Mouse (Mus musculus) lung, postnatal 0 days (tissue): Measurements from ENCODE around the gene Alg14. TPM values are rescaled to one million over a fixed set of nuclear protein-coding genes. Genes with fewer than 3 reads are reported as not detected.

ENCODE experiments used
- ATAC-seq: fragments of 200-750 bp; cut with Nextera tagmentation; 2 replicates; pipeline ENCODE4 v1.8.0; 2017; ENCODE audit warnings: moderate library complexity
- DNase-seq: peaks from one replicate; pipeline ENCODE4 v3.0.0-alpha.2; 2016; ENCODE audit warnings: low spot score
- H3K27ac ChIP-seq: fragments of 300-500 bp; sonication (generic); 2 replicates; pipeline ENCODE4 v1.5.1; 2014; ENCODE audit warnings: antibody characterized with exemption, mild to moderate bottlenecking, low read length, mixed read lengths
- H3K27me3 ChIP-seq: fragments of 300-500 bp; sonication (generic); replicated peaks from 2 replicates; pipeline ENCODE4 v1.6.1; 2014; ENCODE audit warnings: low read length, mixed read lengths; ENCODE audit not compliant: insufficient read depth
- H3K36me3 ChIP-seq: fragments of 300-500 bp; sonication (generic); 2 replicates; pipeline ENCODE4 v1.6.1; 2014; ENCODE audit warnings: low read length, mixed read lengths; ENCODE audit not compliant: insufficient read depth
- H3K4me1 ChIP-seq: fragments of 300-500 bp; sonication (generic); 2 replicates; pipeline ENCODE4 v1.6.1; 2014; ENCODE audit warnings: antibody characterized with exemption, low read depth, low read length, mixed read lengths; ENCODE audit not compliant: insufficient read depth
- H3K4me2 ChIP-seq: fragments of 300-500 bp; sonication (generic); replicated peaks from 2 replicates; pipeline ENCODE4 v1.6.1; 2014; ENCODE audit warnings: low read depth, mild to moderate bottlenecking, low read length, moderate library complexity, mixed read lengths
- H3K4me3 ChIP-seq: fragments of 300-500 bp; sonication (generic); 2 replicates; pipeline ENCODE4 v1.5.1; 2014; ENCODE audit warnings: low read depth, low read length
- H3K9ac ChIP-seq: fragments of 300-500 bp; sonication (generic); replicated peaks from 2 replicates; pipeline ENCODE4 v1.6.1; 2014; ENCODE audit warnings: low read depth, mild to moderate bottlenecking
- H3K9me3 ChIP-seq: fragments of 300-500 bp; sonication (generic); 2 replicates; pipeline ENCODE4 v1.6.1; 2016; ENCODE audit warnings: low read length, mixed read lengths
- CTCF ChIP-seq: IDR thresholded peaks from 2 replicates; pipeline ENCODE4 v1.5.1; 2016; ENCODE audit warnings: antibody characterized with exemption, mild to moderate bottlenecking
- EP300 ChIP-seq: IDR thresholded peaks from 2 replicates; pipeline ENCODE4 v1.6.1; 2016; ENCODE audit warnings: antibody characterized with exemption, mild to moderate bottlenecking, control low read depth
- WGBS: fragments of 180-500 bp; shearing (Covaris S2); extraction: QIAGEN DNeasy Blood & Tissue Kit; methylation state at CpG from one replicate; pipeline ENCODE4 v1.1.7; 2014; 5-methylcytosine and 5-hydroxymethylcytosine counted together
- polyA plus RNA-seq: library from polyadenylated mRNA; unstranded; fragments of >200 nt; fragmentation: Nextera tagmentation; extraction: Ambion mirVana; gene quantifications from 2 replicates; pipeline ENCODE4 v1.2.1, GENCODE M21; 2015

Gene Alg14
- polyA plus RNA-seq, 1 experiment from 2014 or later = 33.4 TPM

DNA sequence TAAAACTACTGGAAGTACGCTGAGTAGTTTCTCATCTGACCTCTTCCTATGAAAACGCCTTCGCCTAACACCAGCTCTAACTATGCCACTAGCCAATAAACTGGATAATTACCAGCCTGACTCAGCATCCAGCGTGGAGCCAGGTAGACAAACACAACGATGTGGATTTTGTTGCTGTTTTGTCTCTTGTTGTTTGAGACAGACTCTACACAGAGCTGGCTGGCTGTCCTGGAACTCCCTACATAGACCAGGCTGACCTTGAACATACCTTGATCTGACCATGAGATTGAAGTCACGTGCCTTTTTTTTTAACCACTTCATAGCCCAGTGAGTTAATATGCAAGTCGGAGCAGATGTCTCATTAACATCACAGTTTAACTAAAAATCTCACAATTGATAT lies 36.1 kb upstream of the Alg14 start:
- 91% methylated on average over 7 of the region's 7 CpGs for WGBS
- peaks cover 7% of the 10 kb centered on the region; the same call in 1 of the 2 replicates for H3K27me3 ChIP-seq
- H3K4me3 ChIP-seq = no peak overlapping the region
- 0 out of 2 replicates have a peak, but pooled peaks cover 3% of the 10 kb centered on the region for H3K4me1 ChIP-seq
- no peak for TF ChIP-seq EP300
- no peak for TF ChIP-seq CTCF
- H3K9me3 ChIP-seq = no peaks in the 10 kb centered on the region
- H3K36me3 ChIP-seq = no peaks in the 10 kb centered on the region
- no peak for ATAC-seq
- H3K27ac ChIP-seq = no peak overlapping the region
- H3K4me2 ChIP-seq = no peak overlapping the region
- no peak overlapping the region for H3K9ac ChIP-seq
- DNase-seq = no peak

DNA sequence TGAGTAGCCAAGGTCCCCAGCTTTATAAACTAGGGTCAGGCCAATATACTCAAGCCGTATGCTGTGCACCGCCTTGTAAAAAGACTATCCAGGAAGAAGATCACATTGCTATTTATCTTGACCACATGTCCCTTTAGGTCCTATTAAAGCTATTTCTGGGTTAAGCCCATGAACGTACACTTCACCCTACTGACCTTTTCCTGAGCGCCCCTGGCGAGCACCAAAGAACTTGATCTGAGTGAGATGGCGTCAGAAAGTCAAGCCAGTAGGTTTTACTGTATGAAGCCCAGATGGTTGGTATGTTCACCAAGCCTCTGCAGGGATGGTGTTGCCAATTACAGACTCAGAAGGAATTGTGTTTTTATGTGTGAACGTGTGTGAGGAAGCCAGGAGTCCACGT lies 35.4 kb upstream of the Alg14 start:
- ATAC-seq = no peak
- 78% methylated on average over 8 of the region's 8 CpGs for WGBS
- Histone ChIP-seq H3K27ac (no peak overlapping the region), H3K4me3 (no peak overlapping the region), H3K9ac (no peak overlapping the region), H3K4me2 (no peak overlapping the region), H3K27me3 (peaks cover 12% of the 10 kb centered on the region), H3K9me3 (no peaks in the 10 kb centered on the region), H3K4me1 (0 out of 2 replicates have a peak, but pooled peaks cover 3% of the 10 kb centered on the region), H3K36me3 (no peaks in the 10 kb centered on the region)
- TF ChIP-seq EP300 (no peak), CTCF (no peak)
- DNase-seq = no peak

GRCm38 (mm10) chr3:121257418-121257817 lies 34.2 kb upstream of the Alg14 start:
- Histone ChIP-seq H3K9ac (no peak overlapping the region), H3K9me3 (no peaks in the 10 kb centered on the region), H3K27ac (no peak overlapping the region), H3K4me3 (no peak overlapping the region), H3K4me1 (0 out of 2 replicates have a peak, but pooled peaks cover 3% of the 10 kb centered on the region), H3K36me3 (no peaks in the 10 kb centered on the region), H3K27me3 (peaks cover 20% of the 10 kb centered on the region), H3K4me2 (no peak overlapping the region)
- WGBS = 72% methylated on average over 10 of the region's 10 CpGs
- no peak for DNase-seq
- TF ChIP-seq CTCF (no peak), EP300 (no peak)
- ATAC-seq = no peak

DNA sequence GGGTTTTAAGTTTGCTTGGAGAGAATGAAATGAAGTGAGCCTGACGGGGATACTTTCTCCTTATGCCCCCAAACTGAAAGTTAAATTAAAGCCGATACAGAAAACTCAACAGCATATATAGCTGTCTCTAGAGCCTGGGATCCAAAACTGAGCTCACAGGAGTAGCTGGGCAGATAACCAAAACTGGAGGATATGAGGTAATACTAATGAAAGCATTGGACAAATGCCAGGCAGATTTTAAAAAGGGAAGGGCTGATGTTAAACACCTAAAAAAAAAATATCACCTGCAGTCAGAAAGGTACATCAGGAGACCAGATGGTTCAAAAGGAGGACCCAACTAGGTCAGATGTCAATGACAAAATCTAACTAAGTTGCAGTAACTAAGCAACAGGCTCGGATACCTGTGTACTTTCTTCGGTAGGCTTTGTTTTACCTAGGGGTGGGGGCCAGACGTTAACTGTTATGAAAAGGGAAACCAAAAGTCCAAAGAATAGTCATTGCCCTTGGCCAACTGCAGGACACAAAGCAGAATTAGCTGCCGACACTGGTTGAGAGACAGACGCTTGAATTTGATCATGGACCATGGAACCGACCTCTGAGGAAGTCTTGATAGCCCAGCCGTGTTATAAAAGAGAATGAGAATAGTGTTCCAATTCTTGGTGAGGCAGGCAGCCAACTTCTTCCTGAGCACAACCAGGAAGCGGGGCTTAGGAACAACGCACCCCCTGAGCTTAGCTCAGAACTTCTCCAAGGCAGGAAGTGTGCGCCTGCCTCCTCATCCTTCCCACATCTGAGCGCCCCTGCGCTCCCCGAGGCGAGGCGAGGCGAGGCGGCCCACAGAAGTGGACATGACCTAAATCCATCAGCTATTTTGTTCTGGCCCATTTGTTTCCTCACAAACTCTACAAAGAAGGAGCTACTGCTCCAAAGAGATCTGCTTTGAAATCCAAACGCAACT lies 32.8 kb upstream of the Alg14 start:
- Histone ChIP-seq H3K9ac (no peak overlapping the region), H3K27me3 (peaks cover 22% of the 10 kb centered on the region), H3K4me2 (0 out of 2 replicates have a peak overlapping the region, but pooled peaks have one; percentile 25), H3K4me1 (peaks cover 3% of the 10 kb centered on the region; the same call in 1 of the 2 replicates), H3K27ac (no peak overlapping the region), H3K4me3 (no peak overlapping the region), H3K36me3 (no peaks in the 10 kb centered on the region), H3K9me3 (no peaks in the 10 kb centered on the region)
- ATAC-seq (no peak), DNase-seq (peak; percentile 50)
- TF ChIP-seq CTCF = no peak
- 43% methylated on average over 19 of the region's 20 CpGs for WGBS

- ATAC-seq (no peak), DNase-seq (no peak)
- Histone ChIP-seq H3K27ac (no peak overlapping the region), H3K4me2 (no peak overlapping the region), H3K27me3 (peaks cover 31% of the 10 kb centered on the region), H3K9me3 (no peaks in the 10 kb centered on the region), H3K9ac (no peak overlapping the region), H3K4me3 (no peak overlapping the region), H3K4me1 (peaks cover 3% of the 10 kb centered on the region; the same call in 1 of the 2 replicates), H3K36me3 (no peaks in the 10 kb centered on the region)
- TF ChIP-seq CTCF (no peak), EP300 (no peak)
- WGBS = 69% methylated on average over 7 of the region's 7 CpGs
Measured at GRCm38 (mm10) chr3:121260041-121260440, 31.5 kb upstream of the Alg14 start.

DNA sequence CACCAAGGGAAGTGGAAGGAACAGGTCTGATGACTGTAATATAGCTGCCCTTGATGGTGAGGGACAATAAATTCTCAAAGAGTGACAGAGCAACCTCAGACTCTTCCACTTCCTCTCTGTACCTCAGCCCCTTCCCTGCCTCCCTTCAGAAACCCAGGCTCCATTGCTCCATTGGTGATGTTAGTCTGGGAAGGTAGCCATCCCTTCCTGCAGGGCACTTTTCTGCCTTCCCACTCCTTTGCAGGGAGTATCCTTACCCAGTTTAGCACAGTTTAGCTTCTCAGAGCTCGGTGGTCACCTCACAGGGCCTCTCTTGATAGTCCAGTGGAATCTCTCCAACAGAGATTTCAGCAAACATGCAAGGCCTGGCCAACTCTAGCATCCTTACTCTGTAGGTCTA lies 30.7 kb upstream of the Alg14 start:
- H3K27ac ChIP-seq = no peak overlapping the region
- H3K27me3 ChIP-seq = peaks cover 31% of the 10 kb centered on the region
- H3K4me3 ChIP-seq = no peak overlapping the region
- H3K9me3 ChIP-seq = no peaks in the 10 kb centered on the region
- H3K4me2 ChIP-seq = no peak overlapping the region
- no peak for TF ChIP-seq CTCF
- TF ChIP-seq EP300 = no peak
- no peak overlapping the region for H3K9ac ChIP-seq
- no peak for DNase-seq
- H3K4me1 ChIP-seq = peaks cover 3% of the 10 kb centered on the region; the same call in 1 of the 2 replicates
- ATAC-seq = no peak
- WGBS = 70% methylated on average over 1 of the region's 1 CpGs
- no peaks in the 10 kb centered on the region for H3K36me3 ChIP-seq
